Mouse (Mus musculus): ENCODE results near the gene Alg12.
"Not testable (repeated sequence)": the region's sequence is repeated elsewhere in the genome, so short reads cannot be mapped to it uniquely, and the experiment has no call there.

Alg12 gene

GRCm38 (mm10) chr15:88768537-88768936 is 50.6 kb downstream of the Alg12 start:
- no peak for DNase-seq

- not testable (repeated sequence) for DNase-seq
Measured at GRCm38 (mm10) chr15:88766139-88766538, 53.0 kb downstream of the Alg12 start.

DNA sequence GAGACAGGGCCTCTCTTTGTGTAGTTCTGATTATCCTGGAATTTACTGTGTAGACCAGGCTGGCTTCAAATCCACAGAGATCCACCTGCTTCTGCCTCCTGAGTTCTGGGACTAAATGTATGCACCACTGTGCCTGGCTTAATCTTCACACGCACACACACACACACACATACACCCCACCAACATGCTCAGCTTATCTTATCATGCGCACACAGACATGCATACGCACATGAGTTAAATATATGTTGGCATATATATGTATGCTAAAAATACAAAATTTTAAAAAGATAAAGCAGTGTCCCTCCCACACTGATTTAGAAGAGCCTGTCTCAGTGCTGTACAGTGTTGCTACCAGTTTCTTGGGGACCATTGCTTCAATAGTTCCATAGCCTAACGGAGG is 57.6 kb downstream of the Alg12 start:
- DNase-seq: no peak

DNA sequence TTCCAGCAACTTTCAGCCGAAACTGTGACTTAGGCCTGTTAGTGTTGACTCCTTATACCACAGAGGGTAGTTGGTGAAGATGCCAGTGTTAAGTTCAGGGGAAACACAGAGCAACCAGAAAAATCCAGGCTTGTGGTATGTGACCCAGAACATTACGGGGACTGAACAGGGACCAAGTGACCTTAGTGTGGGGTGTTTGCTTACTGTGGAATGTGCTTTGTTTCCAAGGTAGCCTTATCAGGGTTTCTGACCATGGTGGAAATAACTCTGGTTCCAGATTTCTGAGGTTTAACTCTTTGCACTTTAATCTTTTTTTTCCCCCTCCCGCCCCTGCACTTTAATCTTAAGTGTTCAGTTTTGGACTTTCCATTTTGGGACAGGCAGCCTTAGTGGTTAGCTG is 61.1 kb downstream of the Alg12 start:
- no peak for DNase-seq

GRCm38 (mm10) chr15:88755761-88756160 is 63.4 kb downstream of the Alg12 start:
- no peak for DNase-seq
